Mouse (Mus musculus) CH12.LX (cell line): Measurements from ENCODE around the gene Mrpl35.

ENCODE experiments used
- BHLHE40 ChIP-seq: IDR thresholded peaks from 2 replicates; pipeline ENCODE4 v1.6.1; 2011; ENCODE audit warnings: mild to moderate bottlenecking, low read depth, low read length, improper control_type of control experiment
- CHD1 ChIP-seq: IDR thresholded peaks from 2 replicates; pipeline ENCODE4 v1.6.1; 2012; ENCODE audit warnings: low read depth, low read length, improper control_type of control experiment, inconsistent platforms
- CHD2 ChIP-seq: IDR thresholded peaks from 2 replicates; pipeline ENCODE4 v1.6.1; 2011; ENCODE audit warnings: low read length, improper control_type of control experiment
- CTCF ChIP-seq, 2 experiments: IDR thresholded peaks in 1 of 2; conservative IDR thresholded peaks in 1 of 2; 2 replicates each; pipeline ENCODE4 v1.5.1; 2011 to 2012; ENCODE audit warnings: low read depth in 2 of 2, low read length in 2 of 2, improper control_type of control experiment in 1 of 2, inconsistent platforms in 1 of 2, mild to moderate bottlenecking in 1 of 2, moderate library complexity in 1 of 2
- HCFC1 ChIP-seq: IDR thresholded peaks from 2 replicates; pipeline ENCODE4 v1.6.1; 2012; ENCODE audit warnings: low read depth, mild to moderate bottlenecking, inconsistent platforms, low read length, improper control_type of control experiment
- MAZ ChIP-seq: IDR thresholded peaks from 2 replicates; pipeline ENCODE4 v1.6.1; 2012; ENCODE audit warnings: low read depth, mild to moderate bottlenecking, inconsistent platforms, low read length, improper control_type of control experiment, moderate library complexity
- MEF2A ChIP-seq: IDR thresholded peaks from 2 replicates; pipeline ENCODE4 v1.6.1; 2014; ENCODE audit warnings: low read depth, mild to moderate bottlenecking, inconsistent platforms, low read length, improper control_type of control experiment, borderline replicate concordance
- MYC ChIP-seq: IDR thresholded peaks from 2 replicates; pipeline ENCODE4 v1.6.1; 2011; ENCODE audit warnings: low read depth, mild to moderate bottlenecking, improper control_type of control experiment, low read length
- POLR2A ChIP-seq: IDR thresholded peaks from 2 replicates; pipeline ENCODE4 v1.6.1; 2011; ENCODE audit warnings: low read depth, mild to moderate bottlenecking, improper control_type of control experiment, low read length
- RCOR1 ChIP-seq: conservative IDR thresholded peaks from 2 replicates; pipeline ENCODE4 v1.6.1; 2012; ENCODE audit warnings: low read depth, mild to moderate bottlenecking, inconsistent platforms, low read length, improper control_type of control experiment
- TCF12 ChIP-seq: IDR thresholded peaks from 2 replicates; pipeline ENCODE4 v1.6.1; 2014; ENCODE audit warnings: low read depth, mild to moderate bottlenecking, inconsistent platforms, low read length, improper control_type of control experiment
- UBTF ChIP-seq: IDR thresholded peaks from 2 replicates; pipeline ENCODE4 v1.6.1; 2012; ENCODE audit warnings: low read depth, mild to moderate bottlenecking, inconsistent platforms, low read length, improper control_type of control experiment, moderate library complexity
- ZKSCAN1 ChIP-seq: IDR thresholded peaks from 2 replicates; pipeline ENCODE4 v1.6.1; 2012; ENCODE audit warnings: low read depth, inconsistent platforms, low read length, improper control_type of control experiment, borderline replicate concordance

GRCm38 (mm10) chr6:71803609-71804008 lies 23.2 kb downstream of the Mrpl35 start:
- TF ChIP-seq CTCF (conservative IDR thresholded peaks at IDR 0.05 in 1 of 2, IDR thresholded peaks at IDR 0.05 in 1 of 2; ENCODE audit: low read depth in 2 of 2, low read length in 2 of 2) = no peak
- no peak for TF ChIP-seq CHD1
- no peak for TF ChIP-seq POLR2A
- no peak for TF ChIP-seq ZKSCAN1
- no peak for TF ChIP-seq RCOR1
- TF ChIP-seq HCFC1 = no peak
- TF ChIP-seq UBTF = no peak
- TF ChIP-seq MYC = no peak
- no peak for TF ChIP-seq MAZ
- TF ChIP-seq BHLHE40 = no peak
- no peak for TF ChIP-seq CHD2
- no peak for TF ChIP-seq TCF12
- no peak for TF ChIP-seq MEF2A
